Mouse (Mus musculus): Measurements from ENCODE around the gene Isy1. TPM values are rescaled to one million over a fixed set of nuclear protein-coding genes. Genes with fewer than 3 reads are reported as not detected.

The Isy1 gene
- polyA plus RNA-seq, 1 experiment: 12.4 TPM

DNA sequence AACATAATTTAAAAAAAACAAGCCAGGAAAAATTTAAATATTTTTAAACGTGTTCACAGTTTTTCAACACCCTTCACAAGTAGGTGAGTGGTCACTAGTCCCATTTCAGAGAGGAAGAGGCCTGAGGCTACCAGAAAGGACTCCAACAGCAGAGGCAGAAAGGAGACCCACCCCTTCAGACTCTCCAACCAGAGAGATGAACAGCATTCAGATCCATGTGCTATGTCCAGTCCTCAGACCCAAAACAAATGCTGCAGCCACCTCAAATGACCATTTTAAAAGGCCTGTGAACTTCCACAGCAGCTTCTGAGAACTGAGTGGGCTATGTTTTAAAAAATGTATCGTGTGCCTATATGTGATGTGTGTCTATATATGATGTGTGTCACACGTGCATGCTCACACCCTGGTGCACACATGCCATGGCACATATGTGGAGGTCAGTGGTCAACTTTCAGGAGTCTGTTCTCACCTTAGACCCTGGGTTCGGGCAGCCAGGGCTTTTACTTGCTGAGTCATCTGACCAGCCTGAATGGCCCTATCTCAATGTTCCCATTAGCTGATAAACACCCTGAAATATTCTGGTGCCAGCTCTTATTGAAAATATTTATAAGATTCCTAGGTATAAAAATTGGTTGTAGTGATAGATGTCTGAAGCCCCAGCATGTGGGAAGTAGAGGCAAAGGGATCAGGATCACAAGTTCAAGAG lies 30.7 kb downstream of the Isy1 start:
- no peak for DNase-seq (ENCODE audit: low read depth, low spot score)
- WGBS: 55% methylated on average over 4 of the region's 4 CpGs

GRCm38 (mm10) chr6:87806857-87807256 lies 31.7 kb downstream of the Isy1 start:
- WGBS: 30% methylated on average over 2 of the region's 2 CpGs
- DNase-seq (ENCODE audit: low read depth, low spot score): no peak

- no peak for DNase-seq (ENCODE audit: low read depth, low spot score)
- 63% methylated on average over 2 of the region's 2 CpGs for WGBS
These were observed 32.6 kb downstream of the Isy1 start for GRCm38 (mm10) chr6:87806028-87806427.

- 82% methylated on average over 7 of the region's 7 CpGs for WGBS
- no peak for DNase-seq (ENCODE audit: low read depth, low spot score)
These were observed 33.1 kb downstream of the Isy1 start for GRCm38 (mm10) chr6:87805448-87805847.

DNA sequence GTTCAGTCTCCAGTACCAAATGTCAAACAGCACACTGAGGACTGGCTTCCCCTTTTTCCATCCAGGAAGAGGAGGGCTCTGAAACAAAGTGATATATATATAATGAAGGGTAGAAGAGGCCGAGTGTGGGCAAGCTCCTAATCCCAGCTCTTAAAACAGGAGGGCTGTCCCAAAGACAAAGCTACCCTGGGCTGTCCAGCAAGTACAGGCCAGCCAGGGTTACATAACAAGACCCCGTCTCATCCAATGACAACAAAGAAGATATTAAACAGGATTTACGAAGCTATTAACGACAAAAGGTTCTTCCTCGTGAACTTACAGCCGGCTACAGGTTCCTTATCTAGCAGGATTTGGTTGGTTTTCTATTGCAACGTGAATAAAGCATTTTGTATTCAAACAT lies 33.7 kb downstream of the Isy1 start:
- WGBS: 70% methylated on average over 7 of the region's 7 CpGs
- no peak for DNase-seq (ENCODE audit: low read depth, low spot score)

GRCm38 (mm10) chr6:87804036-87804435 lies 34.6 kb downstream of the Isy1 start:
- DNase-seq (ENCODE audit: low read depth, low spot score): no peak
- WGBS: 60% methylated on average over 1 of the region's 1 CpGs

DNA sequence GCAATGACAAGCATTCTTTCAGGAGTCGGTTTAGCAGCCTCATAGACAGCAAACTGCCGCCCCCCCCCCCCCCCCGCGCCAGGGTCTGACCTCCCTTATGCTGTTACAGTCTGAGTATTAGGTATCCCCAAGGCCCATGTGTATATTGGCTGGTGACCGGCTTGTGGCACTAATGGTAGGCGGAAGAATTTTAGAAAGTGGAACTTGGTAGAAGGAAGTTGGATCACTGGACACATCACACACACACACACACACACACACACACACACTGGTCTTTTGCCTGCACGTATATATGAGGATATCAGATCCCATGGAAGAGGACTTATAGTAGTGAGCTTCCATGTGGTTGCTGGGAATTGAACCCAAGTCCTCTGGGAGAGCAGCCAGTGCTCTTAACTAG lies 36.1 kb downstream of the Isy1 start:
- 83% methylated on average over 7 of the region's 7 CpGs for WGBS
- DNase-seq (ENCODE audit: low read depth, low spot score): no peak

DNA sequence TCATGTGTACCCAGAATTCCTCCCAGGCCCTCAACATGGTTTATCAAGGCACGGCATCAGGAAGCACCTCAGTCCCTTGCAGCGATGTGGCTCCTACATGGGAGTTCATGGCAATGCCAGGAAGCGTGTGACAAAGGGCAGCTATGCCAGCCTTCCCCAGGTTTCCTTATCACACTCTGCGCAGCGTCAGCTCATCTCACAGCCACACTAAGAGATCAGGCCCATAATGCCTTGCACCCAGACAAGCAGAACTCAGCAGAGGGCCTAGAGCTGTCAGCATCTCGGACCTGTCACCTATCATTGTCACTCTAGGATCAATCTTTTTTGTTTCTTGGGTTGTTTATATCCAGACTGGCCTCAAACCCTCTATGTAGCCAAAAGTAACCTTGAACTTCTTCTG lies 39.0 kb downstream of the Isy1 start:
- WGBS: 93% methylated on average over 6 of the region's 6 CpGs
- DNase-seq (ENCODE audit: low read depth, low spot score): no peak

DNA sequence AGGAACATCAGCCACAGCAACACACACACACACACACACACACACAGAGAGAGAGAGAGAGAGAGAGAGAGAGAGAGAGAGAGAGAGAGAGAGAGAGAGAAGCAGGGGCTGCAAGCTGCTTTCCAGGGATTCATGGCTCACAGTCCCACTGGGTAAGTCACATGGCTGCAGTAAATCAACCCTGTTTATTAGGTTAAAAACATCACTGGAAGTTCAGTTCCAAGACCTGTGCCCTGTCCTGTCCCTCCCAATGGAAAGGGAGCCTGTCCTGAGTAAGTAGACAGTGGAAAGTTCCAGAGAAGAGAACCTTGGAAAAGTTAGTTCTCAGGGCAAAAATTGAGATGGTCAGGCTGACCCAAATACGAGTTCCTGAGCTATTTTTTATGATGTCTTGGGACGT lies 41.3 kb downstream of the Isy1 start:
- DNase-seq (ENCODE audit: low read depth, low spot score): no peak

GRCm38 (mm10) chr6:87796251-87796880 lies 42.2 kb downstream of the Isy1 start:
- no peak for DNase-seq (ENCODE audit: low read depth, low spot score)
- 83% methylated on average over 6 of the region's 6 CpGs for WGBS

More for the DNA sequence above, 41.3 kb downstream of the Isy1 start:
- WGBS: 6% methylated on average over 2 of the region's 2 CpGs

GRCm38 (mm10) chr6:87795385-87796150 lies 43.0 kb downstream of the Isy1 start:
- no peak for DNase-seq (ENCODE audit: low read depth, low spot score)
- 84% methylated on average over 6 of the region's 6 CpGs for WGBS

- WGBS: 87% methylated on average over 10 of the region's 10 CpGs
These were observed 44.6 kb downstream of the Isy1 start for GRCm38 (mm10) chr6:87793821-87794510.

GRCm38 (mm10) chr6:87791826-87792225 lies 46.8 kb downstream of the Isy1 start:
- DNase-seq (ENCODE audit: low read depth, low spot score): no peak
- WGBS: 97% methylated on average over 5 of the region's 5 CpGs

More at GRCm38 (mm10) chr6:87793821-87794510, 44.6 kb downstream of the Isy1 start:
- no peak for DNase-seq (ENCODE audit: low read depth, low spot score)

GRCm38 (mm10) chr6:87790779-87791480 lies 47.7 kb downstream of the Isy1 start:
- no peak for DNase-seq (ENCODE audit: low read depth, low spot score)
- WGBS: 37% methylated on average over 7 of the region's 7 CpGs

DNA sequence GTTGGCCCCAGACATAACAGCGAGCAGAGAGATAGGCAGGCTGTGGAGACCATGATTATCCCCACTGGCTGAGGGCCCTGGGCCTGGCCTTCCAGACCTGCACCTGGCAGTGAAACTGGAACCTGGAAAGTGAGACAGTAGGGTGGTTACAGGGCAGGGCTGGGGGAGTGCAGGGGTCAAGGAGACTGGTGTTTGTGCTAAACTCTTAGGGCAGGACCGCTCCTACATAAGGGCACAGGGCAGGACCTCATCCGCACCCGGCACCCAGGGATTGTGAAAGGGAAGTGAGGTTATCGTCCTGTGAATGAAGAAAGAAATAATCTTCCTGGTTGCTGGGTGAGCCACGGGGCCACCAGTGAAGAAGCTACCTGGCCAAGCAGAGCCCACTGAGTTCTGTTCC lies 48.8 kb downstream of the Isy1 start:
- no peak for DNase-seq (ENCODE audit: low read depth, low spot score)
- 40% methylated on average over 6 of the region's 6 CpGs for WGBS

GRCm38 (mm10) chr6:87788896-87789587 lies 49.6 kb downstream of the Isy1 start:
- no peak for DNase-seq (ENCODE audit: low read depth, low spot score)
- WGBS: 12% methylated on average over 5 of the region's 5 CpGs

DNA sequence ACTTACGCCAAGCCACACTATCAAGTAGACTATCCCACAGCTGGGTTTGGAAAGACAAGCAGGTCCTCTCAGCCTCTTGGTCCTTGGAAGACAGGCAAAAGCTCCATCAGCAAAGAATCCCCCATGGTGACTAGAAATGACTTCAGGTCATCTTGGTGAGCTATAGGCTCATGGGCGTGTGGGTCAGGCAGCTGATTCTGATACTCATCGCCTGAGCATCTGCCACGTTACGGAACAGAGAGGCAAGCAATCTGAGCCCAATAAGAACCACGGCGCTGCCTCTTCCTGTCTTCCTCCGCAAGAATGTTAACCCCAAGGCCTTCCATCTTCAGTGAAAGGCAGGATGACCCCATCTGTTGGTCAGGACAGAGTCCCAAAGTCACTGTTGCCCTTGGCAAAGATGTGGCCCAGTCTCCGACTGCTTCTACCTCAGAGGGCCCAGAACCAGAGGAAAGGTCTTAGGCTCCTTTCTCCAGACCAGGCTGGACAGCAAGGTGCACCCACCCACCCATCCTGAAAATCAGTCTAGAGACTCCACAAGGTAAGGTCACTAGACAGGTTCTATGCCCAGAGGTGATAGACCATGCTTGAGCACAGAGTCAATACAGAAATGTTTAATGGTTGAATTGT lies 50.2 kb downstream of the Isy1 start:
- no peak for DNase-seq (ENCODE audit: low read depth, low spot score)
- WGBS: 90% methylated on average over 9 of the region's 9 CpGs

DNA sequence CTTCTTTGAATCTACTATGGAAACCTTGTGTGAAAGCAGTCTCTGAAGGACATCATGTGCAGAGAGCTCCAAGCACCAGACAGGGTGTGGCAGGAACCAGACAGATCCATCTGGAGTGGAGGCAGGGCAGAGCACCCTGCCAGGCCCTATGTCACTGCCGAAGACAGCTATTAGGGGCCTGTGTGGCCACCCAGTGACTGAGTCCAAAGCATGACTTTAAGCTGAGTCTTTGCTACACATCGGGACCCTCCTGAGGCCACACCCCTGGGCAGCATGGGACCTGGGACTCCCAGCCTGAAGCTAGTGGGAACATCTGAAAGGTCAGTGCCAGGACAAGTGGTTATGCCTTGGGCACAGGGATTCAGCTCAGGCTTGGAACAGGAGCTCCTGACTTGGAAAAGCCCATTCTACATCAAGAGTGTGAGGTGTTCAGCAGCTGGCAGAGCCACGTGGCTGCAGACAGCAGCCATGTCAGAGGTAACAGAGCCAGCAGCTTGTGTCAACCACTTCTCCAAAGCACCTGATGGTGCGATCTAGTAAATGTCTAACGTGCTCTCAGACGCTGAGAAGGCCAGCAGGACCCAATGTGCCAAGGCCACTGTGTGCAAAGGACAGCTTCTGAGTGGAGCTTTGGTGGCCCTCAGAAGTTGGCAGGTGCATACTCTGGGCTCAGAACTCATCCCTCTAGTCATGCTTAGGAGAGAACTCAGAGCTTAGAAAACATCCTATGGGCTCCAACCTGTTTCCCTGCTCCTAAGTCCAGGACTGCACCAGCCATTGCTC lies 51.3 kb downstream of the Isy1 start:
- WGBS: 37% methylated on average over 6 of the region's 6 CpGs
- no peak for DNase-seq (ENCODE audit: low read depth, low spot score)
